Mouse (Mus musculus) mature B cell (primary cell): ENCODE measurements around the gene Zfp934.
"Not testable (repeated sequence)": the region's sequence is repeated elsewhere in the genome, so short reads cannot be mapped to it uniquely, and the experiment has no call there.

Experiments used
- in situ Hi-C: fragments of 300-500 bp; cut with MboI; formaldehyde crosslinking; loops from 2 replicates; pipeline ENCODE4 v1.14.3; 2019

Zfp934 gene

GRCm38 (mm10) chr13:62571099-62571498 lies at the start of gene Zfp934:
TSS of gene Zfp934 (minus strand) at chr13:62571199.
- in situ Hi-C loops: not testable (repeated sequence)

GRCm38 (mm10) chr13:62617449-62617848 lies 46.5 kb upstream of the Zfp934 start:
- in situ Hi-C loops: not testable (repeated sequence)

GRCm38 (mm10) chr13:62561696-62562095 lies 9.3 kb downstream of the Zfp934 start:
- in situ Hi-C loops: not testable (repeated sequence)

GRCm38 (mm10) chr13:62558189-62559110 lies 12.5 kb downstream of the Zfp934 start, which contains the start of gene Zfp935:
TSS of gene Zfp935 (minus strand) at chr13:62558511.
- in situ Hi-C loops: not testable (repeated sequence)

- in situ Hi-C loops: not testable (repeated sequence)
Measured at GRCm38 (mm10) chr13:62530129-62530528, 40.9 kb downstream of the Zfp934 start.

- in situ Hi-C loops: not testable (repeated sequence)
Measured at GRCm38 (mm10) chr13:62510641-62511420, 60.2 kb downstream of the Zfp934 start.

- in situ Hi-C loops: not testable (repeated sequence)
Measured at GRCm38 (mm10) chr13:62472661-62473060, 98.3 kb downstream of the Zfp934 start.

GRCm38 (mm10) chr13:62469947-62470346 lies 101.1 kb downstream of the Zfp934 start:
- in situ Hi-C loops: not testable (repeated sequence)

GRCm38 (mm10) chr13:62466424-62467334 lies 104.3 kb downstream of the Zfp934 start, which contains the start of gene Gm49359:
TSS of gene Gm49359 (minus strand) at chr13:62466832.
- in situ Hi-C loops: not testable (repeated sequence)
